Mouse (Mus musculus) left cerebral cortex, adult 2 months (tissue): ENCODE results near the gene Smg6. TPM values are rescaled to one million over a fixed set of nuclear protein-coding genes. Genes with fewer than 3 reads are reported as not detected.

Experiments
- DNase-seq, 2 experiments: peaks; one replicate each; pipeline ENCODE4 v3.0.0; 2021 to 2022; ENCODE audit warnings: low spot score in 2 of 2, mixed read lengths in 1 of 2; ENCODE audit errors: extremely low spot score in 1 of 2
- H3K27ac ChIP-seq: fragments of 200-600 bp; 2 replicates; pipeline ENCODE4 v1.8.1; 2022
- H3K4me3 ChIP-seq: fragments of 200-600 bp; 2 replicates; pipeline ENCODE4 v1.8.1; 2022
- CTCF ChIP-seq: fragments of 200-600 bp; IDR thresholded peaks from 2 replicates; pipeline ENCODE4 v1.8.1; 2022; ENCODE audit warnings: antibody characterized with exemption, mild to moderate bottlenecking, moderate library complexity
- intact Hi-C: fragments of 180-260 bp; cut with DNase I; formaldehyde crosslinking; loops from one replicate; pipeline ENCODE4 v1.15.1; 2025
- total RNA-seq, 2 experiments: library from RNA; stranded (reverse); gene quantifications; 2 replicates each; pipeline ENCODE4 v1.2.3; 2021

Smg6 gene
- total RNA-seq, 2 experiments from 2014 or later, result 30.9 to 32.6 TPM

DNA sequence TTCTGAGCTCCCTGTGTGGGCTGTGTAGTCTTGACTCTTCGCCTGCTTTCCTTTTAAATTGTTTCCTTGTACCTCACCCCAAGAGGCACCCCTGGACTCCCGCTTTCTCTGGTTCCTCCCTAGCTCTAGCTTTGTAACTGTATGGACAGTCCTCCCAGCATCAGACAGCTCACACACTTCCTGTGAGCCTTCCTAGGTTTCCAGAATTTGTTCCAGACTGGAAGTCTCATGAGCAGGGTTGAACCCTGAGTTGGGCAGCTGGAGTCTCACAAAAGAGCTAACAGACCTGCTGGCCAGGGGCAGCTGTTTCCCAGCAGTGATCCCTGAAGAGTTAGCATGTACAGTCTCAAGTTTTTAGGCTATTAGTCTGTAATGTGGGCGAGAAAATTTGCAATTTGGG, 118.7 kb downstream of the Smg6 start:
- H3K4me3 ChIP-seq, result no peak overlapping the region
- no peak overlapping the region for H3K27ac ChIP-seq
- no peak for TF ChIP-seq CTCF
- DNase-seq, result no peak
- intact Hi-C loops, result no loop called here

DNA sequence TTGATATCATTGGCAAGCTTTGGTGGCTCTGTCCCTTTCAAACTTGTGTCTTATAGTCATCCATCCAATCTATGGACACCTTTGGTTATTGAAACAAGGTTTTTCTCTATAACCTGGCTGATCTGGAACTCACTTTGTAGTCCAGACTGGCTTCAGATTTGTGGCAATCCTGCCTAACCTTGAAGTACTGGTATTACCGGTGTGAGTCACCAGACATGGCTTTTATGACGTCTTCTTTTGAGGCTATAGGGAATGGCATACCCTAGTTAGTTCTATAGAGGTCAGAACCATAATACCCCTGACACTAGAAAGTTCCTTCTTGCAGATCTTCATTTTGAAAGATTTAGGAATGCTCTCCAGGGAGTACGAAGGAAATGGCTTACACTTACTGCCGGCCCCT, 120.2 kb downstream of the Smg6 start:
- intact Hi-C loops, result no loop called here
- no peak for TF ChIP-seq CTCF
- no peak overlapping the region for H3K27ac ChIP-seq
- no peak for DNase-seq
- no peak overlapping the region for H3K4me3 ChIP-seq

DNA sequence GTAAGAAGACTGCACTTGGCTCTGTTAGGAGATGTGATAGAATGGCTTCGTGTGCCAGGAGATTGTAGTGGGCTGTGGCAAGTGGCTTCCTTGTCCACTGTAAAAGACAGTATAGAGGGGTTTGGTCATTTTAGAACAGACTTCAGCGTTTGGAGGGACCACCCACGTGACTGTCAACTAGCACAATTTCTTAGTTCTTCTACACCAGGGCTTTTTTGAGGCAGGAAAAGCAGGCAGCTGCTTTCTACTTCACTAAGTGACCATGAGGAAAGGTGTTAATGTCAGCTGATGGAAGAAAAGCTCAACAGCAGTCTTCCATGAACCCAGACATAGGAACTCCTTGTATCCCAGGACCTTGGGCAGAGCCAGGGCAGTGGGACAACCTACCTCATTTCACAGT, 121.0 kb downstream of the Smg6 start:
- no peak overlapping the region; the same call in 1 of the 2 replicates for H3K27ac ChIP-seq
- TF ChIP-seq CTCF, result no peak
- H3K4me3 ChIP-seq, result no peak overlapping the region
- intact Hi-C loops, result no loop called here
- DNase-seq, result no peak

DNA sequence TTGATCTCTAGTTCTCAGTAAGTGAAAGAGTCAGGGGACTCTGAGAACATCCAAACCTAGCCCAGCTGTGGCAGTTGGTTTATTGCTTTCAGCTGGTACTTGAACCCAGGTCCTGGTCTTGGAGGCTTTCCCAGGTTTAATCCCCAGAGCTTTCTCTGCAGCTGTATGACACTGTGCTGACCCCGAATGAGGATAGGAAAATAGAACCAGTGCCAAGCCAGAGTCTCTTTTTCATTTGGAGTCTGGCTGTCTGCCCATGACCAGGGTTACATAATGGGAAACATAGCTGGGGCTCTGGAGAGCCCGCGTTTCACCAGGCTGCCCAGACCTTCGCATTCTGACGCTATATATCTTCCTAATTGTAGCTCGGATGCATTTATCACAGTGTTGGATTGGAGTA, 121.4 kb downstream of the Smg6 start:
- H3K4me3 ChIP-seq, result no peak overlapping the region
- TF ChIP-seq CTCF, result no peak
- peak overlapping the region; percentile 20; the same call in 1 of the 2 replicates for H3K27ac ChIP-seq
- DNase-seq, result peak; percentile 39 to 52
- intact Hi-C loops, result no loop called here

DNA sequence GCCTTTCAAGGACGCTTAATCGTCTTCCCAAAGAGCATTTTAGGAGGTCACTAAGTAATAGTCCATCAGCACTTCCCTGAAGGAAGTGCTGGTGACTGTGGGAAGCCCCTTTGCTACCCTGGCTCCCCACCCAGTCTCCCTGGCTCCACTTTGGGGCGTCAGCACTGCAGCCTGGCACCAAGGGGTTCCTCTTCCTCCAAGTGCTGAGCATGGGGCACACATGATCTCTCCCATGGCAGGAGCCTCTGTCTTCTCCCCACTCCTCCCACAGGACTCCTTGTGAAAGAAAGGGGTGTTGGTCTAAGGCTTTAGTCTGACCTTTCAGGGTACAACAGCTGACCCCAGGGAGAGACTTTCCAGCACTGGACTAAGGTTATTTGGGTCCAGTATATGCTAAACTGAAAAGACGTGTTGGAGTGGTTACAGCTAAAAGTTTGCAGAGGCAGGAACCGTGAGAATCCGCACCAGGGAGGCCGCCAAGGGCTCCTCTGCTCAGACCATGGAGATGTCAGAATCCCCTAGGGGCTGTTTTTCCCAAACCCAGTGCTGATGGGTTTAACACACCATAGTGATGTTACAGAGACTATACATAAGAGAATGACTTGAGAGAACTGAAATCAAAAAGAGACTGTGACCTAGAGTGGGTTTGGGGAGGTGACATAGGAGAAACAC, 122.2 kb downstream of the Smg6 start:
- H3K4me3 ChIP-seq, result no peak overlapping the region
- peak overlapping the region; percentile 48; the same call in 1 of the 2 replicates for H3K27ac ChIP-seq
- no peak for TF ChIP-seq CTCF
- intact Hi-C loops, result no loop called here
- no peak for DNase-seq

DNA sequence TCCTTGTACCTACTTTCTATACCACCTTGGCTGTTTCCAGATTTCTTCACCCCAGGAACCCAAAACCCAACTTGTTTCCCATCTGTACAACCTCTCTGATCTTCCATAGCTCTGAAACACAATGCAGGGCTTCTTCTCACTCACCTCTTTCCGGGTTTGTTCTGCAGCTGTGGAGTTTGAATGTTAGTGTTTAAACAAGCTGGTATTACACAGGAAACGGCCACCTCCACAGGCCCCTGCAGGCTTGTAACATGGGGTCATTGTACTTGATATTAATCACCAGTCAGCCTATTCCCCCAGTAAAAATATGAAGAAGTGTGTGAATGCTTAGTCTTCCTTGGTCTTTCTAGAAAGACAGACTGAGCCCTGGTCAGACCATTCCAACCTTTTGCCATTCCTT, 123.5 kb downstream of the Smg6 start:
- no peak for DNase-seq
- intact Hi-C loops, result no loop called here
- no peak for TF ChIP-seq CTCF
- H3K27ac ChIP-seq, result no peak overlapping the region
- H3K4me3 ChIP-seq, result no peak overlapping the region

DNA sequence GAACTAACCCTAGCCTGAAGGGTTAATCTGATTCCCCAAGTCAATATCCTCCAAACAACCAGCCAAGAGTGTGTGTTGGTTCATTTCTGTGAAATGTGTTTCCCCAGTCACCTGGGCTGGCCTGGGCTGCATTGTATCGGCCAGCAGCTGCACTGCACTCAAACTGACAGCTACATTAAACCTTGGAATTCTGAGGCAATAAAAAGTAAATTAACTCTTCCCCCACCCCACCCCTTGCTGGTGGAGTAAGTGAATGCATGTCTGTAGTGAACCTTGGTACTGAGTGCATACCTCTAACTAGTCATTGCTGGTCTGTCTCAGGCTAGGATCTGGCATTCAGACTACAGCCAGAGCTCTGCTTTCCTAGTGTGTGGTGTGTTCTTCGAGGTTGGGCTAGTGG, 124.2 kb downstream of the Smg6 start:
- no peak for DNase-seq
- intact Hi-C loops, result loop anchor here (5.0 kb wide), 1 partner anchor 67 kb away; no protein-coding TSS in a partner anchor
- Histone ChIP-seq H3K4me3 (no peak overlapping the region), H3K27ac (no peak overlapping the region)
- TF ChIP-seq CTCF, result no peak

DNA sequence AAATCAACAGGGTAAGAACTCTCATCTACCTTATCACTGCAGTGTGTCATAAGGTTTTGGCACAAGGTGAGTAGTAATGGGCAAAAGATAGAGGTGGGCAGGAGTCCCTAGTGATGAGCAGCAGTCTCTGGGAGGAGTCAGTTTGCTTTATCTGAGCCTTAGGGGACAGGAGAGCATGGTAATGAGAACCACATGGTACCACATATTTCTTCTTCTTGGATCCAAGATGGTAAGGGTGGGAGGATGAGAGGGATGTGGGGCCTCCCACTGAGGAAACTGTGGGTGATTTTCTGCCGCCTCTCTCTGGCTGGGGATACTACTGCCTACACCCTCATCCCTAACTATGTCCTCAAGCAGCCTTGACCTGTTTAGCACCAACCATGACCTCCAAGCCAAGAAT, 125.6 kb downstream of the Smg6 start:
- no peak overlapping the region for H3K4me3 ChIP-seq
- intact Hi-C loops, result loop anchor here (5.0 kb wide), 1 partner anchor 66 kb away; no protein-coding TSS in a partner anchor
- H3K27ac ChIP-seq, result peak overlapping the region; percentile 56
- DNase-seq, result no peak
- TF ChIP-seq CTCF, result no peak

DNA sequence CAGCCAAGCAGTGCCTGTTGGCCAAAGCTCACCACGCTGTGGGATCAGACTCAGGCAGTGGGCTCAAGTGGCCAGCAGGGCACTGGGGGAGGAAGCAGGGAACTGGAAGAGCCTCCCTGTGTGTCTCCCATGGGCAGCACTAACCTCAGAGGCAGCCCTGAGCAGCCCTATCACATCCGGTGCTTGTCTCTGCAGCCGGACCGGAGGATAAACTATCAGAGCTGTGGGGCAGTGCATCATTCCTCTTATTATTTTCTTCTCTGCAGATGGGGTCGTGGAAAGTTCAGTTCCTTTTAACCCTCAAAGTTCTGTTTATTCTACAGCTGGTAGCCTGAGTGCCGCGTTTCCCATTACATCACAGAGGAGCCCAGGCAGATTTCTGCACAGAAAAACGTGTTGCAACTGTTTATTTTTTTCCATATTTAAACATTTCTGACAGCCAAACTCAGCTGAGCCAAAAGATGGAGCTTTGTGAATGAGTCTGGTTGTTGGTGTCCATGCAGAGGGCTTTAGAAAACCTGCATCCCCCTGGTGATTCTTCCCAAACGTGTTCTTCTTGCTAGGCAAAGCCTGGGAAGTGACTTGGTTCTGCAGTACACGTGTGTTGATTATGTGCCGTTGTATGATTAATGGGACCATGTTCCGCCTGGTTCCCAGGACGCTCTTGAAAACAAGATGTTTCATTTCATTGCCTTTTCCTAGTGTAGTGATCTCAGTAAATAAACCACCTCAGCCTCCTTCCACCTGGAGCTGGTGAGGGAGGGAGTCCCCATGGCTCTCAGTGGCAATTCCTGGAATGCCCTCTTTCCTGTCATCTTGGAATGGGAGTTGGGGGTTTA, 126.3 kb downstream of the Smg6 start:
- intact Hi-C loops, result loop anchor here (2.0 to 5.0 kb wide), 3 partner anchors 33 to 65 kb away; no protein-coding TSS in a partner anchor
- peak; percentile 5 for TF ChIP-seq CTCF

DNA sequence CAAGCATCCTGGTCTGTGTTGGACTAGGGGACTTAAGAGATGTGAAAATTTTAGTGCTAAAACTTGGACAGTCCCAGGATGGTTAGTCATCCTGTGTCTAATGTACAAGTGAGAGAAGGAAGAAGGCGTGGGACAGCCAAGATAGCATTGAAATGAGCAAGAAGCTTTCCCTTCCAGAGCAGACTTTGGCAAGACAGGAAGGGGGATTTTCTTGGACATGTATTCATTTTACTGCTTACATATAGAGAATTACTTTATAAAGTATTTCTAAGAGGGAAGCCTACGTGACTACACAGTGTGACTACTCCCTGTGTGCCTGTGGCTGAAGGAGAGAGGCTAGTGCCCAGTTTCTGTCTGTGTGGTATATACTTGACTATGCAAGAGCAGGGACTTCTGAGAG, 127.4 kb downstream of the Smg6 start:
- no peak for DNase-seq
- Histone ChIP-seq H3K27ac (peak overlapping the region; percentile 64; the same call in 1 of the 2 replicates), H3K4me3 (no peak overlapping the region)
- intact Hi-C loops, result loop anchor here (2.0 to 5.0 kb wide), 3 partner anchors 34 to 64 kb away; no protein-coding TSS in a partner anchor
- no peak for TF ChIP-seq CTCF

More for the DNA sequence above, 126.3 kb downstream of the Smg6 start:
- no peak for DNase-seq
- Histone ChIP-seq H3K27ac (peak overlapping the region; percentile 56), H3K4me3 (no peak overlapping the region)

DNA sequence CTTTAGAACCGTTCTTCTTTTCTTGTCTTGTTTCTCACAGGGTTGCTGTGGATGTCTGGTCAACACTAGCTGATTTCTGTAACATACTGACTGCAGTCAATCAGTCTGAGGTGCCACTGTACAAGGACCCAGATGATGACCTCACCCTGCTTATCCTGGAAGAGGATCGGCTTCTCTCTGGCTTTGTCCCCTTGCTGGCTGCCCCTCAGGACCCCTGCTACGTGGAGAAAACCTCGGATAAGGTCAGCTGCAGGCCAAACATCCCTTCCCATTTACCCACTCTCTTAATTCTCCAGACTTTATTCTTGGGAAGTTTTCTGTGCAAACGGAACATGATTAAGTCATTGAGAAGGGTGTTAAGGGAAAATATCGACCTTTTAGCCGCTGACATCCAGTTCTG, 128.1 kb downstream of the Smg6 start:
- H3K27ac ChIP-seq, result peak overlapping the region; percentile 64

More for the DNA sequence above, 128.1 kb downstream of the Smg6 start:
- intact Hi-C loops, result loop anchor here (2.0 to 5.0 kb wide), 3 partner anchors 35 to 64 kb away; no protein-coding TSS in a partner anchor
- no peak overlapping the region for H3K4me3 ChIP-seq
- no peak for DNase-seq
- no peak for TF ChIP-seq CTCF
